Comparison of ENCODE assay signal across 18 mouse cellular contexts in genomic region chr11:36309317-36309716, GRCm38 (mm10).
"Had no signal": no experiment of that assay in that cellular context is flagged by ENCODE, and none has a peak within 500 bp of the region (broad histone marks: within the 10 kb centered on the region; RNA-seq: fewer than 3 reads in every experiment).

No protein-coding gene starts in this region.

- ATAC-seq: midbrain, embryonic 13.5 days; midbrain, embryonic 16.5 days had no signal

- H3K27me3 ChIP-seq: midbrain, embryonic 13.5 days; neural tube, embryonic 13.5 days; neural tube, embryonic 15.5 days had no signal

- H3K9ac ChIP-seq: lung, embryonic 14.5 days; midbrain, embryonic 13.5 days; neural tube, embryonic 13.5 days; neural tube, embryonic 15.5 days had no signal

- H3K4me2 ChIP-seq: lung, embryonic 14.5 days; midbrain, embryonic 13.5 days; neural tube, embryonic 13.5 days; neural tube, embryonic 15.5 days had no signal

- H3K9me3 ChIP-seq: midbrain, embryonic 10.5 days; midbrain, embryonic 13.5 days; neural tube, embryonic 13.5 days; neural tube, embryonic 15.5 days had no signal

- H3K27ac ChIP-seq: midbrain, embryonic 10.5 days; midbrain, embryonic 13.5 days; neural tube, embryonic 13.5 days; neural tube, embryonic 15.5 days had no signal

- H3K36me3 ChIP-seq: midbrain, embryonic 10.5 days; midbrain, embryonic 13.5 days; neural tube, embryonic 13.5 days; neural tube, embryonic 15.5 days had no signal

- H3K4me3 ChIP-seq: midbrain, embryonic 10.5 days; midbrain, embryonic 13.5 days; myocyte; neural tube, embryonic 13.5 days; neural tube, embryonic 15.5 days had no signal

- DNase-seq: lung, adult 18-20 months; lung, embryonic 14.5 days; lung, postnatal 10 days; lung, postnatal 4 days; retina, postnatal 1 day; right cerebral cortex, adult 18-20 months; right cerebral cortex, postnatal 25 days; right cerebral cortex, postnatal 4 days; spleen, adult 18-20 months; thymus, adult 18-20 months; thymus, postnatal 14 days; thymus, postnatal 36 days had no signal
